Mouse (Mus musculus) liver, postnatal 0 days (tissue): ENCODE data around the gene Ofcc1. TPM values are rescaled to one million over a fixed set of nuclear protein-coding genes. Genes with fewer than 3 reads are reported as not detected.

Source experiments
- ATAC-seq: fragments of 200-750 bp; cut with Nextera tagmentation; 2 replicates; pipeline ENCODE4 v1.8.0; 2017; ENCODE audit warnings: mild to moderate bottlenecking, moderate library complexity
- DNase-seq: peaks from one replicate; pipeline ENCODE4 v3.0.0-alpha.2; 2016
- H3K27ac ChIP-seq: fragments of 300-500 bp; sonication (generic); 2 replicates; pipeline ENCODE4 v1.5.1; 2014; ENCODE audit warnings: antibody characterized with exemption, moderate library complexity, mild to moderate bottlenecking, low read depth
- H3K27me3 ChIP-seq: fragments of 300-500 bp; sonication (generic); 2 replicates; pipeline ENCODE4 v1.6.1; 2014; ENCODE audit warnings: low read length, control low read depth, mixed read lengths; ENCODE audit not compliant: insufficient read depth
- H3K36me3 ChIP-seq: fragments of 300-500 bp; sonication (generic); replicated peaks from 2 replicates; pipeline ENCODE4 v1.6.1; 2014; ENCODE audit warnings: mild to moderate bottlenecking, control low read depth, low read length, moderate library complexity, mixed read lengths; ENCODE audit not compliant: insufficient read depth
- H3K4me1 ChIP-seq: fragments of 300-500 bp; sonication (generic); 2 replicates; pipeline ENCODE4 v1.6.1; 2014; ENCODE audit warnings: antibody characterized with exemption, mild to moderate bottlenecking, control low read depth; ENCODE audit not compliant: insufficient read depth
- H3K4me2 ChIP-seq: fragments of 300-500 bp; sonication (generic); 2 replicates; pipeline ENCODE4 v1.6.1; 2014; ENCODE audit warnings: low read depth, mild to moderate bottlenecking, low read length, moderate library complexity, mixed read lengths
- H3K4me3 ChIP-seq: fragments of 300-500 bp; sonication (generic); 2 replicates; pipeline ENCODE4 v1.5.1; 2014; ENCODE audit warnings: low read depth, low read length
- H3K9ac ChIP-seq: fragments of 300-500 bp; sonication (generic); replicated peaks from 2 replicates; pipeline ENCODE4 v1.6.1; 2014; ENCODE audit warnings: mild to moderate bottlenecking, moderate library complexity
- H3K9me3 ChIP-seq: fragments of 300-500 bp; sonication (generic); 2 replicates; pipeline ENCODE4 v1.6.1; 2016; ENCODE audit warnings: mild to moderate bottlenecking, control low read depth, low read length, mixed read lengths
- CTCF ChIP-seq: sonication (generic); IDR thresholded peaks from 2 replicates; pipeline ENCODE4 v1.5.1; 2016; ENCODE audit warnings: antibody characterized with exemption, low read depth
- EP300 ChIP-seq: IDR thresholded peaks from 2 replicates; pipeline ENCODE4 v1.6.1; 2016; ENCODE audit warnings: antibody characterized with exemption, low read depth, mild to moderate bottlenecking
- WGBS: fragments of 180-500 bp; shearing (Covaris S2); extraction: QIAGEN DNeasy Blood & Tissue Kit; methylation state at CpG from one replicate; pipeline ENCODE4 v1.1.7; 2014; ENCODE audit not compliant: insufficient replicate concordance; 5-methylcytosine and 5-hydroxymethylcytosine counted together
- polyA plus RNA-seq: library from polyadenylated mRNA; unstranded; fragments of >200 nt; fragmentation: Nextera tagmentation; extraction: Ambion mirVana; gene quantifications from 2 replicates; pipeline ENCODE4 v1.2.1, GENCODE M21; 2015

The Ofcc1 gene
- polyA plus RNA-seq, 1 experiment from 2014 or later, result not detected

- 59% methylated on average over 4 of the region's 4 CpGs for WGBS
- no peaks in the 10 kb centered on the region for H3K4me1 ChIP-seq
- no peak for ATAC-seq
- no peaks in the 10 kb centered on the region for H3K27me3 ChIP-seq
- TF ChIP-seq EP300 (no peak), CTCF (no peak)
- H3K9me3 ChIP-seq, result no peaks in the 10 kb centered on the region
- no peak for DNase-seq
- H3K4me2 ChIP-seq, result no peak overlapping the region
- no peaks in the 10 kb centered on the region for H3K36me3 ChIP-seq
- H3K9ac ChIP-seq, result no peak overlapping the region
- H3K4me3 ChIP-seq, result no peak overlapping the region
- H3K27ac ChIP-seq, result no peak overlapping the region
Measured at GRCm38 (mm10) chr13:40360692-40361091, 558 bp downstream of the Ofcc1 start.

GRCm38 (mm10) chr13:40347045-40347444, 14.2 kb downstream of the Ofcc1 start:
- TF ChIP-seq CTCF (no peak), EP300 (no peak)
- 77% methylated on average over 2 of the region's 2 CpGs for WGBS
- no peak overlapping the region for H3K9ac ChIP-seq
- H3K27me3 ChIP-seq, result no peaks in the 10 kb centered on the region
- DNase-seq, result no peak
- no peaks in the 10 kb centered on the region for H3K9me3 ChIP-seq
- H3K4me1 ChIP-seq, result no peaks in the 10 kb centered on the region
- H3K4me2 ChIP-seq, result no peak overlapping the region
- no peak overlapping the region for H3K27ac ChIP-seq
- no peaks in the 10 kb centered on the region for H3K36me3 ChIP-seq
- H3K4me3 ChIP-seq, result no peak overlapping the region
- no peak for ATAC-seq

- WGBS, result 71% methylated on average over 5 of the region's 5 CpGs
- no peaks in the 10 kb centered on the region for H3K27me3 ChIP-seq
- H3K4me1 ChIP-seq, result no peaks in the 10 kb centered on the region
- no peak overlapping the region for H3K4me3 ChIP-seq
- H3K36me3 ChIP-seq, result no peaks in the 10 kb centered on the region
- H3K9me3 ChIP-seq, result no peaks in the 10 kb centered on the region
- H3K4me2 ChIP-seq, result no peak overlapping the region
- no peak overlapping the region for H3K27ac ChIP-seq
- ATAC-seq (no peak), DNase-seq (no peak)
- no peak overlapping the region for H3K9ac ChIP-seq
- TF ChIP-seq EP300 (no peak), CTCF (no peak)
Measured at GRCm38 (mm10) chr13:40323301-40323700, 37.9 kb downstream of the Ofcc1 start.

- Histone ChIP-seq H3K9me3 (no peaks in the 10 kb centered on the region), H3K27me3 (no peaks in the 10 kb centered on the region), H3K4me2 (no peak overlapping the region), H3K9ac (no peak overlapping the region), H3K4me3 (no peak overlapping the region), H3K36me3 (no peaks in the 10 kb centered on the region), H3K4me1 (no peaks in the 10 kb centered on the region), H3K27ac (no peak overlapping the region)
- no peak for ATAC-seq
- TF ChIP-seq EP300, result no peak
- TF ChIP-seq CTCF, result no peak
- WGBS, result 43% methylated on average over 6 of the region's 6 CpGs
- no peak for DNase-seq
Measured at GRCm38 (mm10) chr13:40320814-40321525, 40.3 kb downstream of the Ofcc1 start.

GRCm38 (mm10) chr13:40317731-40318130, 43.5 kb downstream of the Ofcc1 start:
- no peak overlapping the region for H3K4me2 ChIP-seq
- DNase-seq, result no peak
- no peak overlapping the region for H3K27ac ChIP-seq
- H3K4me1 ChIP-seq, result no peaks in the 10 kb centered on the region
- TF ChIP-seq EP300, result peak; percentile 33; the same call in 1 of the 2 replicates
- no peak for TF ChIP-seq CTCF
- no peaks in the 10 kb centered on the region for H3K27me3 ChIP-seq
- H3K4me3 ChIP-seq, result no peak overlapping the region
- peak; percentile 33 for ATAC-seq
- H3K9ac ChIP-seq, result no peak overlapping the region
- H3K9me3 ChIP-seq, result no peaks in the 10 kb centered on the region
- 63% methylated on average over 2 of the region's 2 CpGs for WGBS
- no peaks in the 10 kb centered on the region for H3K36me3 ChIP-seq

- no peak overlapping the region for H3K27ac ChIP-seq
- DNase-seq, result no peak
- ATAC-seq, result no peak
- no peaks in the 10 kb centered on the region for H3K27me3 ChIP-seq
- no peak for TF ChIP-seq CTCF
- TF ChIP-seq EP300, result no peak
- no peak overlapping the region for H3K9ac ChIP-seq
- H3K4me2 ChIP-seq, result no peak overlapping the region
- H3K36me3 ChIP-seq, result no peaks in the 10 kb centered on the region
- 49% methylated on average over 4 of the region's 4 CpGs for WGBS
- no peak overlapping the region for H3K4me3 ChIP-seq
- no peaks in the 10 kb centered on the region for H3K9me3 ChIP-seq
- no peaks in the 10 kb centered on the region for H3K4me1 ChIP-seq
Measured at GRCm38 (mm10) chr13:40315158-40315792, 46.0 kb downstream of the Ofcc1 start.
